Mouse (Mus musculus) cerebellum, postnatal 4 days (tissue): Measurements from ENCODE around the gene Gm20517.

Experiments
- DNase-seq, 2 experiments: peaks; one replicate each; pipeline ENCODE4 v3.0.0; 2022; ENCODE audit warnings: low spot score in 2 of 2, mixed read lengths in 1 of 2

Gm20517 gene

GRCm38 (mm10) chr17:47676581-47676980, 65.2 kb downstream of the Gm20517 start:
- peak; percentile 65 to 76 for DNase-seq

- DNase-seq = no peak
Observed at GRCm38 (mm10) chr17:47678238-47678637, 66.8 kb downstream of the Gm20517 start.

GRCm38 (mm10) chr17:47678702-47679101, 67.3 kb downstream of the Gm20517 start:
- DNase-seq = no peak

GRCm38 (mm10) chr17:47682836-47683235, 71.4 kb downstream of the Gm20517 start:
- DNase-seq = no peak

GRCm38 (mm10) chr17:47687409-47688343, 76.3 kb downstream of the Gm20517 start:
- peak; percentile 87 to 92 for DNase-seq

- no peak for DNase-seq
Observed at GRCm38 (mm10) chr17:47688344-47688607, 76.9 kb downstream of the Gm20517 start, which contains the start of gene Tomm6. Tomm6 (minus strand) TSS chr17:47688386.

- DNase-seq = peak; percentile 74 to 76
Observed at GRCm38 (mm10) chr17:47688608-47689575, 77.5 kb downstream of the Gm20517 start, which contains the start of gene Frs3. Frs3 (plus strand) TSS chr17:47689030.

GRCm38 (mm10) chr17:47689894-47690293, 78.5 kb downstream of the Gm20517 start:
- no peak for DNase-seq

GRCm38 (mm10) chr17:47691650-47692049, 80.3 kb downstream of the Gm20517 start:
- DNase-seq = no peak

GRCm38 (mm10) chr17:47693671-47694441, 82.5 kb downstream of the Gm20517 start:
- no peak for DNase-seq

GRCm38 (mm10) chr17:47694442-47694502, 82.9 kb downstream of the Gm20517 start, which contains the start of gene Gm21981:
Gm21981 (minus strand) TSS chr17:47694455.
- no peak for DNase-seq

GRCm38 (mm10) chr17:47694503-47695336, 83.3 kb downstream of the Gm20517 start, which contains the start of gene Prickle4:
Prickle4 (minus strand) TSS chr17:47694736.
- peak; percentile 99 for DNase-seq

- DNase-seq = no peak
Observed at GRCm38 (mm10) chr17:47695337-47695710, 83.9 kb downstream of the Gm20517 start.

- no peak for DNase-seq
Observed at GRCm38 (mm10) chr17:47698156-47698555, 86.8 kb downstream of the Gm20517 start.

- DNase-seq = no peak
Observed at GRCm38 (mm10) chr17:47699055-47699454, 87.7 kb downstream of the Gm20517 start.

GRCm38 (mm10) chr17:47701793-47702192, 90.4 kb downstream of the Gm20517 start:
- DNase-seq = no peak

GRCm38 (mm10) chr17:47702548-47703345, 91.4 kb downstream of the Gm20517 start:
- DNase-seq = no peak

GRCm38 (mm10) chr17:47703556-47703955, 92.2 kb downstream of the Gm20517 start:
- DNase-seq = no peak

GRCm38 (mm10) chr17:47704692-47705091, 93.3 kb downstream of the Gm20517 start:
- DNase-seq = no peak

GRCm38 (mm10) chr17:47706196-47706595, 94.8 kb downstream of the Gm20517 start:
- no peak for DNase-seq
